Mouse (Mus musculus) lung, adult 2 months (tissue): Measurements from ENCODE around the gene Prkar2b.

Experiments
- CTCF ChIP-seq: fragments of 200-500 bp; IDR thresholded peaks from 2 replicates; pipeline ENCODE4 v1.5.1; 2011; ENCODE audit warnings: mild to moderate bottlenecking, low read length, control low read depth; ENCODE audit not compliant: insufficient read depth
- POLR2A ChIP-seq: fragments of 200-500 bp; IDR thresholded peaks from 2 replicates; pipeline ENCODE4 v1.6.1; 2011; ENCODE audit warnings: low read depth, mild to moderate bottlenecking, control low read depth, low read length, borderline replicate concordance; ENCODE audit errors: extremely low read depth

GRCm38 (mm10) chr12:31943020-31943654, 118.0 kb downstream of the Prkar2b start:
- TF ChIP-seq CTCF (no peak), POLR2A (no peak)
